Mouse (Mus musculus) MEL (cell line): ENCODE data around the gene Gm5617. TPM values are rescaled to one million over a fixed set of nuclear protein-coding genes. Genes with fewer than 3 reads are reported as not detected.
A peak's percentile ranks its signal among the peaks of the same experiment; 100 is the strongest.
"Not testable (repeated sequence)": the region's sequence is repeated elsewhere in the genome, so short reads cannot be mapped to it uniquely, and the experiment has no call there.

ENCODE experiments used
- DNase-seq: peaks from one replicate; pipeline ENCODE4 v3.0.0; 2011; ENCODE audit warnings: low read depth, low spot score
- H3K27ac ChIP-seq: 2 replicates; pipeline ENCODE4 v1.5.1; 2012; ENCODE audit warnings: low read depth, mild to moderate bottlenecking, control low read depth, low read length, moderate library complexity; ENCODE audit not compliant: control insufficient read depth
- H3K27me3 ChIP-seq, 2 experiments: fragments of 150-350 bp in 1 of 2; sonication (generic) in 1 of 2; 2 replicates each; pipeline ENCODE4 v1.6.1; 2012; ENCODE audit warnings: low read length in 2 of 2, mild to moderate bottlenecking in 2 of 2, improper control_type of control experiment in 1 of 2, moderate library complexity in 1 of 2; ENCODE audit not compliant: insufficient read depth in 2 of 2, control insufficient read depth in 1 of 2
- H3K36me3 ChIP-seq, 2 experiments: 2 replicates each; pipeline ENCODE4 v1.6.1; 2012 to 2014; ENCODE audit warnings: low read length in 2 of 2, improper control_type of control experiment in 1 of 2, inconsistent platforms in 1 of 2, mild to moderate bottlenecking in 1 of 2; ENCODE audit not compliant: insufficient read depth in 2 of 2, control insufficient read depth in 1 of 2
- H3K4me1 ChIP-seq, 2 experiments: fragments of 150-350 bp in 1 of 2; sonication (generic) in 1 of 2; 2 replicates each; pipeline ENCODE4 v1.6.1; 2012; ENCODE audit warnings: low read length in 2 of 2, improper control_type of control experiment in 1 of 2, mild to moderate bottlenecking in 1 of 2; ENCODE audit not compliant: insufficient read depth in 2 of 2, control insufficient read depth in 1 of 2
- H3K4me3 ChIP-seq, 2 experiments: fragments of 150-350 bp in 1 of 2; sonication (generic) in 1 of 2; 2 replicates each; pipeline ENCODE4 v1.5.1; 2012; ENCODE audit warnings: low read depth in 2 of 2, low read length in 2 of 2, mild to moderate bottlenecking in 2 of 2, moderate library complexity in 2 of 2, control low read depth in 1 of 2, improper control_type of control experiment in 1 of 2; ENCODE audit not compliant: control insufficient read depth in 1 of 2, insufficient read depth in 1 of 2
- H3K79me2 ChIP-seq: 2 replicates; pipeline ENCODE4 v1.6.1; 2012; ENCODE audit warnings: mild to moderate bottlenecking, low read length, moderate library complexity; ENCODE audit not compliant: control insufficient read depth, poor library complexity, insufficient read depth
- H3K9ac ChIP-seq: 2 replicates; pipeline ENCODE4 v1.6.1; 2012; ENCODE audit warnings: low read depth, mild to moderate bottlenecking, control low read depth, low read length, moderate library complexity; ENCODE audit not compliant: control insufficient read depth, poor library complexity, severe bottlenecking
- H3K9me3 ChIP-seq: fragments of 150-350 bp; sonication (generic); replicated peaks from 2 replicates; pipeline ENCODE4 v1.6.1; 2012; ENCODE audit warnings: mild to moderate bottlenecking, low read length, improper control_type of control experiment, moderate library complexity; ENCODE audit not compliant: insufficient read depth
- CHD1 ChIP-seq: IDR thresholded peaks from 2 replicates; pipeline ENCODE4 v1.6.1; 2012; ENCODE audit warnings: low read depth, mild to moderate bottlenecking, inconsistent platforms, low read length, improper control_type of control experiment
- CHD2 ChIP-seq: IDR thresholded peaks from 2 replicates; pipeline ENCODE4 v1.6.1; 2011; ENCODE audit warnings: low read length, improper control_type of control experiment
- CTCF ChIP-seq, 3 experiments: IDR thresholded peaks in 2 of 3; conservative IDR thresholded peaks in 1 of 3; 2 replicates each; pipeline ENCODE4 v1.5.1; 2011 to 2012; ENCODE audit warnings: low read length in 3 of 3, low read depth in 2 of 3, mild to moderate bottlenecking in 2 of 3, improper control_type of control experiment in 1 of 3, inconsistent platforms in 1 of 3, mixed read lengths in 1 of 3, moderate library complexity in 1 of 3; ENCODE audit not compliant: control insufficient read depth in 1 of 3, insufficient read depth in 1 of 3, poor library complexity in 1 of 3, severe bottlenecking in 1 of 3
- E2F4 ChIP-seq: IDR thresholded peaks from 2 replicates; pipeline ENCODE4 v1.6.1; 2011; ENCODE audit warnings: low read depth, low read length, improper control_type of control experiment, borderline replicate concordance
- ELF1 ChIP-seq: IDR thresholded peaks from 2 replicates; pipeline ENCODE4 v1.6.1; 2014; ENCODE audit warnings: low read depth, mild to moderate bottlenecking, inconsistent platforms, low read length, improper control_type of control experiment, moderate library complexity
- EP300 ChIP-seq, 2 experiments: IDR thresholded peaks; 2 replicates each; pipeline ENCODE4 v1.6.1; 2011; ENCODE audit warnings: improper control_type of control experiment in 2 of 2, low read length in 2 of 2, low read depth in 1 of 2, mild to moderate bottlenecking in 1 of 2
- GABPA ChIP-seq: IDR thresholded peaks from 2 replicates; pipeline ENCODE4 v1.6.1; 2012; ENCODE audit warnings: low read depth, mild to moderate bottlenecking, inconsistent platforms, low read length, improper control_type of control experiment, moderate library complexity
- HCFC1 ChIP-seq: IDR thresholded peaks from 2 replicates; pipeline ENCODE4 v1.6.1; 2012; ENCODE audit warnings: low read depth, mild to moderate bottlenecking, inconsistent platforms, low read length, improper control_type of control experiment, moderate library complexity
- MAFK ChIP-seq: IDR thresholded peaks from 2 replicates; pipeline ENCODE4 v1.6.1; 2011; ENCODE audit warnings: low read depth, mild to moderate bottlenecking, low read length, improper control_type of control experiment, borderline replicate concordance
- MEF2A ChIP-seq: IDR thresholded peaks from 2 replicates; pipeline ENCODE4 v1.6.1; 2014; ENCODE audit warnings: low read depth, mild to moderate bottlenecking, inconsistent platforms, low read length, improper control_type of control experiment; ENCODE audit not compliant: poor library complexity, insufficient replicate concordance, severe bottlenecking; ENCODE audit errors: extremely low read depth
- MYB ChIP-seq: IDR thresholded peaks from 2 replicates; pipeline ENCODE4 v1.6.1; 2011; ENCODE audit warnings: mild to moderate bottlenecking, low read depth, low read length, improper control_type of control experiment
- MYC ChIP-seq: IDR thresholded peaks from 2 replicates; pipeline ENCODE4 v1.6.1; 2011; ENCODE audit warnings: low read depth, mild to moderate bottlenecking, low read length, improper control_type of control experiment, moderate library complexity
- NRF1 ChIP-seq: IDR thresholded peaks from 2 replicates; pipeline ENCODE4 v1.6.1; 2014; ENCODE audit warnings: low read depth, mild to moderate bottlenecking, inconsistent platforms, low read length, improper control_type of control experiment, moderate library complexity; ENCODE audit not compliant: poor library complexity, insufficient read depth, severe bottlenecking
- POLR2A ChIP-seq, 2 experiments: IDR thresholded peaks; 2 replicates each; pipeline ENCODE4 v1.6.1; 2011 to 2012; ENCODE audit warnings: low read length in 2 of 2, mild to moderate bottlenecking in 2 of 2, control low read depth in 1 of 2, improper control_type of control experiment in 1 of 2, low read depth in 1 of 2, moderate library complexity in 1 of 2; ENCODE audit not compliant: control insufficient read depth in 1 of 2, insufficient read depth in 1 of 2, poor library complexity in 1 of 2
- POLR2AphosphoS2 ChIP-seq: IDR thresholded peaks from 2 replicates; pipeline ENCODE4 v1.6.1; 2011; ENCODE audit warnings: low read length, improper control_type of control experiment
- POLR2AphosphoS5 ChIP-seq: IDR thresholded peaks from 2 replicates; pipeline ENCODE4 v1.6.1; 2012; ENCODE audit warnings: low read depth, borderline replicate concordance, mild to moderate bottlenecking, inconsistent platforms, low read length, moderate library complexity, mixed read lengths
- RAD21 ChIP-seq: IDR thresholded peaks from 2 replicates; pipeline ENCODE4 v1.6.1; 2011; ENCODE audit warnings: mild to moderate bottlenecking, low read depth, low read length, improper control_type of control experiment
- RCOR1 ChIP-seq: IDR thresholded peaks from 2 replicates; pipeline ENCODE4 v1.6.1; 2012; ENCODE audit warnings: low read depth, mild to moderate bottlenecking, inconsistent platforms, low read length, improper control_type of control experiment
- SIN3A ChIP-seq: IDR thresholded peaks from 2 replicates; pipeline ENCODE4 v1.6.1; 2012; ENCODE audit warnings: low read length, improper control_type of control experiment, inconsistent platforms
- SMC3 ChIP-seq: IDR thresholded peaks from 2 replicates; pipeline ENCODE4 v1.6.1; 2011; ENCODE audit warnings: low read depth, low read length, improper control_type of control experiment
- TAL1 ChIP-seq: IDR thresholded peaks from 2 replicates; pipeline ENCODE4 v1.6.1; 2012; ENCODE audit warnings: mild to moderate bottlenecking, inconsistent platforms, low read length, moderate library complexity, mixed read lengths
- TBP ChIP-seq: IDR thresholded peaks from 2 replicates; pipeline ENCODE4 v1.8.0; 2011; ENCODE audit warnings: low read depth, low read length, improper control_type of control experiment
- TCF12 ChIP-seq: IDR thresholded peaks from 2 replicates; pipeline ENCODE4 v1.6.1; 2014; ENCODE audit warnings: low read depth, mild to moderate bottlenecking, inconsistent platforms, low read length, improper control_type of control experiment, moderate library complexity
- USF1 ChIP-seq: IDR thresholded peaks from 2 replicates; pipeline ENCODE4 v1.6.1; 2014; ENCODE audit warnings: low read depth, mild to moderate bottlenecking, inconsistent platforms, low read length, improper control_type of control experiment, moderate library complexity
- USF2 ChIP-seq, 2 experiments: IDR thresholded peaks; 2 replicates each; pipeline ENCODE4 v1.6.1; 2011 to 2012; ENCODE audit warnings: improper control_type of control experiment in 2 of 2, low read length in 2 of 2, borderline replicate concordance in 1 of 2, inconsistent platforms in 1 of 2, low read depth in 1 of 2, mild to moderate bottlenecking in 1 of 2; ENCODE audit not compliant: insufficient read depth in 1 of 2
- ZC3H11A ChIP-seq: IDR thresholded peaks from 2 replicates; pipeline ENCODE4 v1.6.1; 2012; ENCODE audit warnings: low read depth, mild to moderate bottlenecking, inconsistent platforms, low read length, improper control_type of control experiment
- ZNF384 ChIP-seq: IDR thresholded peaks from 2 replicates; pipeline ENCODE4 v1.6.1; 2012; ENCODE audit warnings: low read depth, mild to moderate bottlenecking, inconsistent platforms, low read length, improper control_type of control experiment
- polyA plus RNA-seq, 2 experiments: library from polyadenylated mRNA; stranded (reverse) in 1 of 2; unstranded in 1 of 2; fragments of >175 nt in 1 of 2; fragments of >200 nt in 1 of 2; gene quantifications; 2 replicates each; pipeline versions ENCODE4 v1.2.1 to v1.2.4; 2012; ENCODE audit warnings: low replicate concordance in 2 of 2, low read depth in 1 of 2; ENCODE audit not compliant: insufficient read length in 2 of 2, insufficient read depth in 1 of 2, missing spikeins in 1 of 2
- total RNA-seq: library from RNA; depleted of rRNA; stranded (reverse); fragments of 300-350 nt; gene quantifications from 2 replicates; pipeline ENCODE4 v1.2.3, GENCODE M21; 2012

The Gm5617 gene
- total and polyA plus RNA-seq, 3 experiments = 1.7 to 1.8 TPM; not detected in 1

- TF ChIP-seq NRF1 = no peak
- TF ChIP-seq TBP = no peak
- no peak for TF ChIP-seq USF1
- TF ChIP-seq ZC3H11A = 0 out of 2 replicates have a peak, but pooled peaks have one; percentile 21
- TF ChIP-seq SIN3A = no peak
Measured at GRCm38 (mm10) chr9:48465671-48466070, 29.6 kb upstream of the Gm5617 start (continued).

GRCm38 (mm10) chr9:48466804-48467203 lies 28.4 kb upstream of the Gm5617 start:
- Histone ChIP-seq H3K9ac (no peak overlapping the region), H3K27ac (no peak overlapping the region), H3K4me3 (no peak overlapping the region), H3K9me3 (no peaks in the 10 kb centered on the region), H3K36me3 (peaks cover 0 to 4% of the 10 kb centered on the region in 2 experiments; a peak in 2 of 4 replicates), H3K4me1 (no peaks in the 10 kb centered on the region), H3K27me3 (no peaks in the 10 kb centered on the region), H3K79me2 (no peaks in the 10 kb centered on the region)
- DNase-seq = peak; percentile 77
- TF ChIP-seq E2F4 = no peak
- TF ChIP-seq POLR2AphosphoS5 = no peak
- no peak for TF ChIP-seq USF2 (IDR thresholded peaks at IDR 0.05; ENCODE audit: borderline replicate concordance in 1 of 2, insufficient read depth in 1 of 2, low read depth in 1 of 2, low read length in 2 of 2)
- peak; percentile 74 for TF ChIP-seq RAD21
- TF ChIP-seq GABPA = no peak
- TF ChIP-seq CHD1 = no peak
- peak; percentile 53 for TF ChIP-seq ZC3H11A
- TF ChIP-seq TAL1 = no peak
- no peak for TF ChIP-seq HCFC1
- peak; percentile 66 for TF ChIP-seq SMC3
- TF ChIP-seq ELF1 = no peak
- TF ChIP-seq ZNF384 = no peak
- peak; percentile 58; the same call in 1 of the 2 replicates for TF ChIP-seq POLR2AphosphoS2
- no peak for TF ChIP-seq CHD2
- no peak for TF ChIP-seq RCOR1
- no peak for TF ChIP-seq EP300 (IDR thresholded peaks at IDR 0.05; ENCODE audit: low read depth in 1 of 2, low read length in 2 of 2)
- TF ChIP-seq MAFK = peak; percentile 95
- TF ChIP-seq POLR2A (IDR thresholded peaks at IDR 0.05; ENCODE audit: control insufficient read depth in 1 of 2, insufficient read depth in 1 of 2, low read depth in 1 of 2, low read length in 2 of 2, poor library complexity in 1 of 2) = no peak
- no peak for TF ChIP-seq MYC
- no peak for TF ChIP-seq MYB
- TF ChIP-seq TCF12 = no peak
- TF ChIP-seq CTCF (IDR thresholded peaks at IDR 0.05 in 2 of 3, conservative IDR thresholded peaks at IDR 0.05 in 1 of 3; ENCODE audit: control insufficient read depth in 1 of 3, insufficient read depth in 1 of 3, low read depth in 2 of 3, low read length in 3 of 3, poor library complexity in 1 of 3, severe bottlenecking in 1 of 3) = peak; percentile 61 to 95 (median 77)
- TF ChIP-seq MEF2A = no peak

- H3K9ac ChIP-seq, H3K27me3 ChIP-seq, DNase-seq: not testable (repeated sequence)
Measured at GRCm38 (mm10) chr9:48467471-48467870, 27.8 kb upstream of the Gm5617 start.

More at GRCm38 (mm10) chr9:48467471-48467870, 27.8 kb upstream of the Gm5617 start:
- not testable (repeated sequence) for H3K4me3 ChIP-seq, H3K36me3 ChIP-seq, H3K27ac ChIP-seq, H3K79me2 ChIP-seq, H3K4me1 ChIP-seq, H3K9me3 ChIP-seq
